Mouse (Mus musculus) cerebellum, adult 11-12 months (tissue): ENCODE measurements around the gene Ccdc82.
A peak's percentile ranks its signal among the peaks of the same experiment; 100 is the strongest.

ENCODE experiments used
- DNase-seq: peaks from one replicate; pipeline ENCODE4 v3.0.0; 2022

The Ccdc82 gene

GRCm38 (mm10) chr9:13300041-13300441 is 53.3 kb downstream of the Ccdc82 start:
- DNase-seq, result peak; percentile 47

GRCm38 (mm10) chr9:13300891-13301782 is 54.4 kb downstream of the Ccdc82 start:
- no peak for DNase-seq

GRCm38 (mm10) chr9:13302183-13302825 is 55.5 kb downstream of the Ccdc82 start:
- DNase-seq, result no peak

DNA sequence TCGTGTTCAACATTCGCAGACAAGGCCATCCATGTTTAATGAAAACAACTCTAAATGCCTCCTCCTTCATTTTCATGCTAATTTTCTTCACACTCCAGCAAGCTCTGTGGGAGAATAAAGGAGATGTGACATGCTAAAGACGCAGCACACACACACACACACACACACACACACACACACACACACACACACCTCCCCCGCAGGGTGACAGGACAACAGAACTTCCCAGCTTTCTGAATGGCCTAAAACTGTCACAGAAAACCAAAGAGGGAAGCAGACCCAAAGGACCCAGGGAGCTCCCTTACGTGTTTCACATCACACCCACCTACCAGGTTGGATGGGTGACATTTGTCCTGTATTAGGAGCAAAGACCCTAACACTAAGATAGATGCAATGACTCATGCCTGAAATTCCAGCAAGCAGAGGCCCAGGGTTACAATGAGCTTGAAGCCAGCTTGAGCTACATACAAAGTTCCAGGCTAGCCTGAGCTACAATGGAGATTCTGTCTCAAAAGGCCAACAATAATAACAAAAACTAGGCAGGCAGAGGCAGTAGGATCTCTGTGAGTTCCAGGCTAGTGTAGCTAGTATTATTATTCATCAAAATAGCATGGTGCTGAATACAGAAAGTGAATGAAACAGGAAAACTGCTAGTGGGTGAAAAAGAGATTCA is 56.5 kb downstream of the Ccdc82 start:
- no peak for DNase-seq

- DNase-seq, result no peak
Measured at GRCm38 (mm10) chr9:13303976-13304375, 57.2 kb downstream of the Ccdc82 start.

- DNase-seq, result no peak
Measured at GRCm38 (mm10) chr9:13306471-13306870, 59.7 kb downstream of the Ccdc82 start.

DNA sequence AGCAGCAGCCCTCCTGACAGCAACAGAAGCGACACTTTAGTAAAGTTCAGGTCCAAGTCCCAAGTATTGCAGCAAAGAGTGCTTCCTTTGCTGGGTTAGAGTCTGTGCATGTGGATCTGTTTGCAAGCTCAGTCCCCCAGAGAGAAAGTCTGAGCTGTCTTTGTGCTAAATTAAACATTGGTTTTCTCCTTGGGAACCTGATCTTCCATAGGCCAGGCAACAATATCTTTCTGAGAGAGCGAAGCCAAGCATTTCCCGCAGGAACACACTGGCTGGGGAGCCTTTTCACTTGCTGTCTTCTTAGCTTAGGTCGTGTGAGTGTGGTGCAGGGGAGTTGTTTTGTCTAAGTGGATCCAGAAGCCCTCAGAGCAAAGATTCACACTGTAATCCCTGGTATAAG is 60.5 kb downstream of the Ccdc82 start:
- DNase-seq, result no peak

- no peak for DNase-seq
Measured at GRCm38 (mm10) chr9:13308718-13309117, 62.0 kb downstream of the Ccdc82 start.

DNA sequence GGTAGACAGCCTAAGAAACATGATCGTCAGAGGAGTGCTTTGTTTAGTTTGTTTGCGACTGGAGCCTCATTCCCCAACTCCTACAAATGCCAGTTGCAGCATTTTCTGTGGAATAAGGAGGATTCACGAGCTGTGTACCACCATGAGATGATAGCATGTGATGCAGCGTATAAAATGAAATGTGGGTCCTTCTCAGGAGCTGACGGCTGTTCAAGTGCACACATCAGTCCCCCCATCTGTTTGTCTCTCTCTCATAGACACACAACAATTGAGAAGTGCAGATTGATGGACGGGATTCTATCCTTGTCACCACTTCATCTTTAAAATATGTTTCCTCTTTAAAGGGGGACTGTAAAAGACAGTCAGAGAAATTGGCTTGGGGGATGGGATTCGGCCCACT is 63.1 kb downstream of the Ccdc82 start:
- no peak for DNase-seq

DNA sequence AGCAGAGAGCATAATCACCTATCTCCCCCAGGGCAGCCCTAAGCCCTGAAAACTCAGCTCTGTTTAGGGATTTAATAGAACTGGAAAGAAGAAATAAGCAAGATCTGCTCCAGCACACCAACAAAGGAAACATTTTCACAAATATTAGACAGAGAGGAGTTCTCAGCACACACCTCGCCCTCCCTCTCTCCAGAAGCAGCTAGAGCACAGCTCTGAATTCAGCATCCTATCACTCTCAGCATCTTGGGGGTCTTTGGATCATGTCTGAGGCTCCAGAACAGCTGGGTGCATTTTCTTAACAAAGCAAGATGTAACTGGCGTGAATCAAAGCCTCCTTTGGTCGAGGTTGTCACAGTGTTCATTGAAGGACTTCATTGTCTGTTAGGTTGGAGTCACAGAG is 63.5 kb downstream of the Ccdc82 start:
- DNase-seq, result no peak

GRCm38 (mm10) chr9:13311094-13311493 is 64.3 kb downstream of the Ccdc82 start:
- no peak for DNase-seq

DNA sequence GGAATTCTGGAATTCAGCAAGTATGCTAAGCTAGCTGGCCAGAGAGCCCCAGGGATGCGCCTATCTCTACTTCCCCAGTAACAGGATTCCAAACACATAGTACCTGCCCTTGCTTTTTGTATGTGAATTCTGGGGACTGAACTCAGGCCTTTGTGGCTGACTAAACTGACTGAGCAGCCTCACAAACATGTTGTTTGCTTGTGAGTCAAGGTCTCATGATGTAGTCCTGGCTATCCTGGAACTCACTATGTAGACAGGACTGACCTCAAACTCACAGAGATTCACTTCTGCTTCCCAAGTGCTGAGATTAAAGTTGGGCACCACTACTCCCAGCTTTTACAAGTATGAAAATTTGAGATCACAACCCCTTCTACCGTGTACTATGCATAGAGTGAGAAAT is 67.2 kb downstream of the Ccdc82 start:
- no peak for DNase-seq

DNA sequence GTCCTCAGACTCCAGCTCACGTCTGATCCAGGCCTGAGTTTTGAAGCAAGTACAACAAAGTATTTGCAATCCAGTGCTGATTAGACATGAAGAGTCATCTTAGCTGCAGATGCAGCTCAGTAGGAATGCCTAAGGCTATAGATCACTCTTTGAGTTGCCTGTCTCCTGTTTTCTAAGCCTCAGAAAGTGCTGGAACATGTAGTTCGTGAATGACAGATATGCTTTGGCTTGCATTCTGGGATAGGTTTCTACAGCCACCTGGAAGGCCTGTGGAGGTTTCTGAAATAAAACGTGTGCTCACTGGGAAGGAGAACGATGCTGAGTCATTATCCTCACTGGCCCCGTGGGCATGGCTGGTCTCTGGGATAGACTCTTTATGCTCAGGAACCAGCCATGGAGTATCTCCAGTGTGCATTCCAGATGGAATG is 67.8 kb downstream of the Ccdc82 start:
- DNase-seq, result no peak

- no peak for DNase-seq
Measured at GRCm38 (mm10) chr9:13315393-13315792, 68.6 kb downstream of the Ccdc82 start.

- no peak for DNase-seq
Measured at GRCm38 (mm10) chr9:13319566-13319965, 72.8 kb downstream of the Ccdc82 start.

DNA sequence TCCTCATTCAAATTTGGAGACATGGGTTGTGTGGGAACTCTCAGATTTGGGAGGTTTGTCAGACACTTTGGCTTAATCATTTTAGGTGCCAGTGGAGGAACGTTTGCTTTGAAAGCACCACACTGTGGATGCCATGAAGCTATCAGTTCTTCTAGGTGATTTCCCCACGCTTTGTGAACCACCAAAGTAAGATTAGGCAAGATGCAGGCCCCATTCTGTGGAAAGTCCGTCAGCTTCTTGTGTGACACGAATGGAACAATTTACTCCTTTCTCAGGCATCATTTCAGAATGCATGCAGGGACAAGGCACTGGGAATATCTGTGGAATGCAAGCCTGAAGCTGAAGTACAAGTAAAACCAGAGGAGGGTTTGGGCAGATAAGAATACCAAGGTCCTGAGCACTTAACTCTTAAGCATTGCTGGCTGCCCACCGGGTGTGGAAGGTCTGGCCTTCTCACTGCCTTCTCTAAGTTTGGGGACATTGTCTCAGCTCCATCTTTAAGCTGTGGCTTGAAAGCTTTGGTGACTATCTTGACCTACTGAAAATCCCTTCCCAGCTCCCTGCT is 74.1 kb downstream of the Ccdc82 start:
- DNase-seq, result no peak

DNA sequence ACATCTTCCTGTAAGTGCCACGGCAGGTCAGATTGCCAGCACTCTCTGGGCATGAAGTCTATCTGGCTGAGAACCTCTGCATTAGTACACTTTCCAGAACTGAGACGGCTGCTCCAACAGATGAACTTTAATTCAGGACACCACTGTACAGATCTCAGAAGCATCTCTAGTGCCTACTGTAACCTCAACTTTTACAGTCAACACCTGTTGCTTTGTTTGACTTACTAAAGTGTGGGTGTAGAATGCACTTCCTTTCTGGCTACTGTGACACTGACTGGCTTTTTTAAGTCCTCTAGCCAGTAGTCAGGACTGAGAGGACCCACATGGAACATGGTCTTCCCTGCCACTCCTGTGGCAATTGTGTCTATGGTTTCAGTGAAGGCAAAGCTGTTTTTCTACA is 76.3 kb downstream of the Ccdc82 start:
- DNase-seq, result no peak

DNA sequence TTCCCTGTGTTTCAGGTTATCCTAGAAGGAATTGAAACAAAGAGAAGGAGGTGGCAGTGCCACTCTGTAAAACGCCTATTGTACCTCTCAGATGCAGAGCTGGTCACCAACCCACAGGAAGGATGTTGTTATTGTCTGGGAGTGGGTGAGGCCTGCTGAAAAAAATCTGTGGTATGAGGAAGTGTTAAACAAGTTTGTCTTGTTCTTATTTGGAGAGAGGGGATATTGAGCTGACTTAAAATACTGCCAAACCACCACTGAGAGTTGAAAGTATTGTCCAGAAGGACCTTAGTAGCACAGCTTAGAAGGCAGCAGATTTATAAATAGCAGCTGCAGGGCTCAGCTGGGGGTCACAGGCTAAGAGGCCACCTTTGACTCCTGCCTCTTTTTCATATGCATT is 76.9 kb downstream of the Ccdc82 start:
- DNase-seq, result no peak
